Mouse (Mus musculus) MEL (cell line): ENCODE data around the gene Chil1. TPM values are rescaled to one million over a fixed set of nuclear protein-coding genes. Genes with fewer than 3 reads are reported as not detected.

Source experiments
- DNase-seq: peaks from one replicate; pipeline ENCODE4 v3.0.0; 2011; ENCODE audit warnings: low read depth, low spot score
- H3K27ac ChIP-seq: 2 replicates; pipeline ENCODE4 v1.5.1; 2012; ENCODE audit warnings: low read depth, mild to moderate bottlenecking, control low read depth, low read length, moderate library complexity; ENCODE audit not compliant: control insufficient read depth
- H3K27me3 ChIP-seq, 2 experiments: fragments of 150-350 bp in 1 of 2; sonication (generic) in 1 of 2; 2 replicates each; pipeline ENCODE4 v1.6.1; 2012; ENCODE audit warnings: low read length in 2 of 2, mild to moderate bottlenecking in 2 of 2, improper control_type of control experiment in 1 of 2, moderate library complexity in 1 of 2; ENCODE audit not compliant: insufficient read depth in 2 of 2, control insufficient read depth in 1 of 2
- H3K36me3 ChIP-seq, 2 experiments: 2 replicates each; pipeline ENCODE4 v1.6.1; 2012 to 2014; ENCODE audit warnings: low read length in 2 of 2, improper control_type of control experiment in 1 of 2, inconsistent platforms in 1 of 2, mild to moderate bottlenecking in 1 of 2; ENCODE audit not compliant: insufficient read depth in 2 of 2, control insufficient read depth in 1 of 2
- H3K4me1 ChIP-seq, 2 experiments: fragments of 150-350 bp in 1 of 2; sonication (generic) in 1 of 2; 2 replicates each; pipeline ENCODE4 v1.6.1; 2012; ENCODE audit warnings: low read length in 2 of 2, improper control_type of control experiment in 1 of 2, mild to moderate bottlenecking in 1 of 2; ENCODE audit not compliant: insufficient read depth in 2 of 2, control insufficient read depth in 1 of 2
- H3K4me3 ChIP-seq, 2 experiments: fragments of 150-350 bp in 1 of 2; sonication (generic) in 1 of 2; 2 replicates each; pipeline ENCODE4 v1.5.1; 2012; ENCODE audit warnings: low read depth in 2 of 2, low read length in 2 of 2, mild to moderate bottlenecking in 2 of 2, moderate library complexity in 2 of 2, control low read depth in 1 of 2, improper control_type of control experiment in 1 of 2; ENCODE audit not compliant: control insufficient read depth in 1 of 2, insufficient read depth in 1 of 2
- H3K79me2 ChIP-seq: 2 replicates; pipeline ENCODE4 v1.6.1; 2012; ENCODE audit warnings: mild to moderate bottlenecking, low read length, moderate library complexity; ENCODE audit not compliant: control insufficient read depth, poor library complexity, insufficient read depth
- H3K9ac ChIP-seq: 2 replicates; pipeline ENCODE4 v1.6.1; 2012; ENCODE audit warnings: low read depth, mild to moderate bottlenecking, control low read depth, low read length, moderate library complexity; ENCODE audit not compliant: control insufficient read depth, poor library complexity, severe bottlenecking
- H3K9me3 ChIP-seq: fragments of 150-350 bp; sonication (generic); replicated peaks from 2 replicates; pipeline ENCODE4 v1.6.1; 2012; ENCODE audit warnings: mild to moderate bottlenecking, low read length, improper control_type of control experiment, moderate library complexity; ENCODE audit not compliant: insufficient read depth
- CTCF ChIP-seq, 3 experiments: IDR thresholded peaks in 2 of 3; conservative IDR thresholded peaks in 1 of 3; 2 replicates each; pipeline ENCODE4 v1.5.1; 2011 to 2012; ENCODE audit warnings: low read length in 3 of 3, low read depth in 2 of 3, mild to moderate bottlenecking in 2 of 3, improper control_type of control experiment in 1 of 3, inconsistent platforms in 1 of 3, mixed read lengths in 1 of 3, moderate library complexity in 1 of 3; ENCODE audit not compliant: control insufficient read depth in 1 of 3, insufficient read depth in 1 of 3, poor library complexity in 1 of 3, severe bottlenecking in 1 of 3
- E2F4 ChIP-seq: IDR thresholded peaks from 2 replicates; pipeline ENCODE4 v1.6.1; 2011; ENCODE audit warnings: low read depth, low read length, improper control_type of control experiment, borderline replicate concordance
- ELF1 ChIP-seq: IDR thresholded peaks from 2 replicates; pipeline ENCODE4 v1.6.1; 2014; ENCODE audit warnings: low read depth, mild to moderate bottlenecking, inconsistent platforms, low read length, improper control_type of control experiment, moderate library complexity
- ETS1 ChIP-seq: IDR thresholded peaks from 2 replicates; pipeline ENCODE4 v1.6.1; 2012; ENCODE audit warnings: low read depth, mild to moderate bottlenecking, inconsistent platforms, low read length, improper control_type of control experiment, moderate library complexity
- KAT2A ChIP-seq: conservative IDR thresholded peaks from 2 replicates; pipeline ENCODE4 v1.6.1; 2012; ENCODE audit warnings: low read depth, low read length, improper control_type of control experiment, inconsistent platforms
- MAZ ChIP-seq: IDR thresholded peaks from 2 replicates; pipeline ENCODE4 v1.6.1; 2012; ENCODE audit warnings: low read depth, mild to moderate bottlenecking, inconsistent platforms, low read length, improper control_type of control experiment
- NRF1 ChIP-seq: IDR thresholded peaks from 2 replicates; pipeline ENCODE4 v1.6.1; 2014; ENCODE audit warnings: low read depth, mild to moderate bottlenecking, inconsistent platforms, low read length, improper control_type of control experiment, moderate library complexity; ENCODE audit not compliant: poor library complexity, insufficient read depth, severe bottlenecking
- POLR2A ChIP-seq, 2 experiments: IDR thresholded peaks; 2 replicates each; pipeline ENCODE4 v1.6.1; 2011 to 2012; ENCODE audit warnings: low read length in 2 of 2, mild to moderate bottlenecking in 2 of 2, control low read depth in 1 of 2, improper control_type of control experiment in 1 of 2, low read depth in 1 of 2, moderate library complexity in 1 of 2; ENCODE audit not compliant: control insufficient read depth in 1 of 2, insufficient read depth in 1 of 2, poor library complexity in 1 of 2
- POLR2AphosphoS2 ChIP-seq: IDR thresholded peaks from 2 replicates; pipeline ENCODE4 v1.6.1; 2011; ENCODE audit warnings: low read length, improper control_type of control experiment
- POLR2AphosphoS5 ChIP-seq: IDR thresholded peaks from 2 replicates; pipeline ENCODE4 v1.6.1; 2012; ENCODE audit warnings: low read depth, borderline replicate concordance, mild to moderate bottlenecking, inconsistent platforms, low read length, moderate library complexity, mixed read lengths
- RAD21 ChIP-seq: IDR thresholded peaks from 2 replicates; pipeline ENCODE4 v1.6.1; 2011; ENCODE audit warnings: mild to moderate bottlenecking, low read depth, low read length, improper control_type of control experiment
- RCOR1 ChIP-seq: IDR thresholded peaks from 2 replicates; pipeline ENCODE4 v1.6.1; 2012; ENCODE audit warnings: low read depth, mild to moderate bottlenecking, inconsistent platforms, low read length, improper control_type of control experiment
- SMC3 ChIP-seq: IDR thresholded peaks from 2 replicates; pipeline ENCODE4 v1.6.1; 2011; ENCODE audit warnings: low read depth, low read length, improper control_type of control experiment
- TAL1 ChIP-seq: IDR thresholded peaks from 2 replicates; pipeline ENCODE4 v1.6.1; 2012; ENCODE audit warnings: mild to moderate bottlenecking, inconsistent platforms, low read length, moderate library complexity, mixed read lengths
- USF2 ChIP-seq, 2 experiments: IDR thresholded peaks; 2 replicates each; pipeline ENCODE4 v1.6.1; 2011 to 2012; ENCODE audit warnings: improper control_type of control experiment in 2 of 2, low read length in 2 of 2, borderline replicate concordance in 1 of 2, inconsistent platforms in 1 of 2, low read depth in 1 of 2, mild to moderate bottlenecking in 1 of 2; ENCODE audit not compliant: insufficient read depth in 1 of 2
- polyA plus RNA-seq, 2 experiments: library from polyadenylated mRNA; stranded (reverse) in 1 of 2; unstranded in 1 of 2; fragments of >175 nt in 1 of 2; fragments of >200 nt in 1 of 2; gene quantifications; 2 replicates each; pipeline versions ENCODE4 v1.2.1 to v1.2.4; 2012; ENCODE audit warnings: low replicate concordance in 2 of 2, low read depth in 1 of 2; ENCODE audit not compliant: insufficient read length in 2 of 2, insufficient read depth in 1 of 2, missing spikeins in 1 of 2
- total RNA-seq: library from RNA; depleted of rRNA; stranded (reverse); fragments of 300-350 nt; gene quantifications from 2 replicates; pipeline ENCODE4 v1.2.3, GENCODE M21; 2012

Chil1 gene
- total and polyA plus RNA-seq, 3 experiments: not detected

DNA sequence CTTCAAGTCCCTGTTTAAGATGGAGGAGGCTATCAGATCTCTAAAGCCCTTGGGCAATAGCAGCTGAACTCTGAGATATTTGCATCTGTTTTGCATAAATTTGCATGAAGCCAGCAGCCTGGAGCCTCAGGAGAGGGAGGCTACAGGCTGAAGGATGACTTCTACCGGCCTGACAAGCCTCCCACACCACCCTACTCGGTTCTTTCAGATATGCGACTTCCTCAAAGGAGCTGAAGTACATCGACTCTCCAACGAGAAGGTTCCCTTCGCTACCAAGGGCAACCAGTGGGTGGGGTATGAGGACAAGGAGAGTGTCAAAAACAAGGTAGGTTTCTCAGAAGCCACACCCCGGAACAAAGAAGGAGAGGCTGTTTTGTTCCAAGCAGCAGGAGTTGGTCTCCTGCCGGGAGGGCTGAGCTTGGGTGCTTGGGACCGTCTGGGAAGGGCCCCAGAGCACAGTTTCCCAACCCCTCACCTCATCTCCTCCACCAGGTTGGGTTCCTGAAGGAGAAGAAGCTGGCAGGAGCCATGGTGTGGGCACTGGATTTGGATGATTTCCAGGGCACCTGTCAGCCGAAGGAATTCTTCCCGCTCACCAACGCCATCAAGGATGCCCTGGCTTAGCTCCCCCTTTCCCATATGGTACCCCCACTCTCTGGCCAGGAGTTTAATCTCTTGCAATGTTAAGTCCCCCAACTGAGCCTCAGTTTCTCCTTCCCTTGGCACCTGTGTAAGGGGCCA lies 7.2 kb downstream of the Chil1 start:
- H3K9me3 ChIP-seq: no peaks in the 10 kb centered on the region
- no peak overlapping the region for H3K4me3 ChIP-seq
- no peaks in the 10 kb centered on the region for H3K79me2 ChIP-seq
- no peaks in the 10 kb centered on the region for H3K36me3 ChIP-seq
- no peak overlapping the region for H3K27ac ChIP-seq
- peaks cover 0 to 1% of the 10 kb centered on the region in 2 experiments; a peak in 1 of 4 replicates for H3K27me3 ChIP-seq
- TF ChIP-seq KAT2A: no peak
- TF ChIP-seq NRF1: no peak
- peak; percentile 47 for TF ChIP-seq RAD21
- TF ChIP-seq RCOR1: no peak
- TF ChIP-seq MAZ: no peak
- TF ChIP-seq TAL1: no peak
- no peak for TF ChIP-seq POLR2AphosphoS2
- TF ChIP-seq ETS1: no peak
- TF ChIP-seq SMC3: peak; percentile 43
- peak in 1 of 3 experiments; percentile 38; a peak in 2 of 6 replicates for TF ChIP-seq CTCF (IDR thresholded peaks at IDR 0.05 in 2 of 3, conservative IDR thresholded peaks at IDR 0.05 in 1 of 3; ENCODE audit: control insufficient read depth in 1 of 3, insufficient read depth in 1 of 3, low read depth in 2 of 3, low read length in 3 of 3, poor library complexity in 1 of 3, severe bottlenecking in 1 of 3)
- TF ChIP-seq E2F4: no peak
- no peak for TF ChIP-seq USF2 (IDR thresholded peaks at IDR 0.05; ENCODE audit: borderline replicate concordance in 1 of 2, insufficient read depth in 1 of 2, low read depth in 1 of 2, low read length in 2 of 2)
- no peaks in the 10 kb centered on the region; a peak in 1 of 4 replicates for H3K4me1 ChIP-seq
- H3K9ac ChIP-seq: no peak overlapping the region
- peak; percentile 78 for DNase-seq

- peaks cover 0 to 1% of the 10 kb centered on the region in 2 experiments; a peak in 1 of 4 replicates for H3K27me3 ChIP-seq
Measured at GRCm38 (mm10) chr1:134191192-134191591, 9.2 kb downstream of the Chil1 start.

More at GRCm38 (mm10) chr1:134191192-134191591, 9.2 kb downstream of the Chil1 start:
- Histone ChIP-seq H3K4me1 (peaks cover 0 to 13% of the 10 kb centered on the region in 2 experiments; a peak in 2 of 4 replicates), H3K27ac (no peak overlapping the region), H3K36me3 (peaks cover 0 to 4% of the 10 kb centered on the region in 2 experiments; a peak in 1 of 4 replicates), H3K4me3 (no peak overlapping the region), H3K9ac (no peak overlapping the region), H3K9me3 (no peaks in the 10 kb centered on the region), H3K79me2 (no peaks in the 10 kb centered on the region)
- no peak for DNase-seq
- no peak for TF ChIP-seq ELF1
- TF ChIP-seq POLR2A (IDR thresholded peaks at IDR 0.05; ENCODE audit: control insufficient read depth in 1 of 2, insufficient read depth in 1 of 2, low read depth in 1 of 2, low read length in 2 of 2, poor library complexity in 1 of 2): no peak
- no peak for TF ChIP-seq TAL1
- TF ChIP-seq POLR2AphosphoS5: no peak
